Mouse (Mus musculus): ENCODE data around the gene Nmur1. TPM values are rescaled to one million over a fixed set of nuclear protein-coding genes. Genes with fewer than 3 reads are reported as not detected.

The Nmur1 gene
- polyA plus RNA-seq, 1 experiment from 2014 or later: not detected

DNA sequence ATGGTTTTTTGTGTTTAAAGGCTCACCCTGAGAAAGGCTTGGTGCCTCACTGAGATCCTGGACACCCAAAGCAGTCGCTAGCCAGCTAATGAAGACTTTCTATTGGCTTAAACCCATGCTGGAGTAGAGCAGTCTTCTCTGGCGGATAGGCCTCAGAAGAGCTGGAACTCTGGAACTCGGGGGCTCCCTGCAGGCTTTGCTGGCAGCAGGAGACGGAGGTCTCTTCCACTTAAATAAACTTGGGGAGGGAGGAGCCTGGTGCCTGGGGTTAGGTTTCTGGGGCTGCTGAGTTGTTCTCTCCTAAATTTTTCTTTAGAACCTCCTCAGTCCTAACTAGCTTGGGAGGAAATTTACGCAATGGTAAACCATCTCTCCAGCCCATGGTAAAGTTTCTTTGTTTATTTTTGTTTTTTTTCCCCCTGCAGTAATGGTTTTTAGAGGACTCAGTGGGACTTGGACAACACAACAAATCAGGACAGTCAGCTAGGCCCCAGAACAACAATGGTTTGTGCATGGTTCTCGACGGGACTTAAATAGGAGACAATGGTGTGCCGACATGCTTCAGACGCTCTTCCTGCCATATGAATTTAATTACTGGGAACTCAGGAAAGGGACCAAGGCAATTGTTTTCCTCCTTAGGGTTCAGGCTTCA, 38.3 kb upstream of the Nmur1 start:
- Histone ChIP-seq H3K36me3 (ENCODE audit: control insufficient read depth, insufficient read depth, low read length) (no peaks in the 10 kb centered on the region), H3K27ac (ENCODE audit: low read length) (peak overlapping the region; percentile 82; the same call in 1 of the 2 replicates), H3K9me3 (ENCODE audit: control insufficient read depth, low read depth, low read length) (no peaks in the 10 kb centered on the region), H3K4me1 (ENCODE audit: control insufficient read depth, insufficient read depth, low read length) (peaks cover 4% of the 10 kb centered on the region; the same call in 1 of the 2 replicates), H3K9ac (replicated peaks; ENCODE audit: low read depth, low read length) (no peak overlapping the region), H3K27me3 (ENCODE audit: control insufficient read depth, insufficient read depth, low read length) (no peaks in the 10 kb centered on the region), H3K4me3 (ENCODE audit: low read depth, low read length) (no peak overlapping the region), H3K4me2 (replicated peaks; ENCODE audit: low read depth, low read length) (no peak overlapping the region)
- WGBS: 56% methylated on average over 9 of the region's 9 CpGs
- ATAC-seq (ENCODE audit: insufficient number of reproducible peaks, insufficient read depth, low FRiP score, low read depth): no peak

DNA sequence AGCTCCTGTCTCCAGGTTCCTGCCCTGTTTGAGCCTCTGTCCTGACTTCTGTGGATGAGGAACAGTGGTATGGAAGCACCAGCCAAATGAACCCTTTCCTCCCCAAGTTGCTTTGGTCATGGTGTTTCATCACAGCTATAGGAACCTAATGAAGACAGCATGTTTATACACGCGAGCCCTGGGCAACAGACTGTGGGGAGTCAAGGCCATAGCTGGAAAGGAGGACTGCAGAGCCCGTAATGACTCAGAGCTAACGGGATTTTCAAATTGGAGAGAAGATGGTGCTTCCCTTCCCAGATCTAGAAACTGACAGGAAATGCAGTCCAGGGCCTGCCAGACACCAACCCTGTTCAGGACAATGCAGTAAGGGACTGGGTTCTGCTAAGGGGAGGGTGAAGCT, 33.3 kb upstream of the Nmur1 start:
- Histone ChIP-seq H3K9me3 (ENCODE audit: control insufficient read depth, low read depth, low read length) (no peaks in the 10 kb centered on the region), H3K36me3 (ENCODE audit: control insufficient read depth, insufficient read depth, low read length) (no peaks in the 10 kb centered on the region), H3K27me3 (ENCODE audit: control insufficient read depth, insufficient read depth, low read length) (no peaks in the 10 kb centered on the region), H3K27ac (ENCODE audit: low read length) (no peak overlapping the region), H3K4me3 (ENCODE audit: low read depth, low read length) (no peak overlapping the region), H3K9ac (replicated peaks; ENCODE audit: low read depth, low read length) (no peak overlapping the region), H3K4me2 (replicated peaks; ENCODE audit: low read depth, low read length) (no peak overlapping the region), H3K4me1 (ENCODE audit: control insufficient read depth, insufficient read depth, low read length) (peaks cover 3% of the 10 kb centered on the region; the same call in 1 of the 2 replicates)
- no peak for ATAC-seq (ENCODE audit: insufficient number of reproducible peaks, insufficient read depth, low FRiP score, low read depth)
- 80% methylated on average over 4 of the region's 4 CpGs for WGBS

DNA sequence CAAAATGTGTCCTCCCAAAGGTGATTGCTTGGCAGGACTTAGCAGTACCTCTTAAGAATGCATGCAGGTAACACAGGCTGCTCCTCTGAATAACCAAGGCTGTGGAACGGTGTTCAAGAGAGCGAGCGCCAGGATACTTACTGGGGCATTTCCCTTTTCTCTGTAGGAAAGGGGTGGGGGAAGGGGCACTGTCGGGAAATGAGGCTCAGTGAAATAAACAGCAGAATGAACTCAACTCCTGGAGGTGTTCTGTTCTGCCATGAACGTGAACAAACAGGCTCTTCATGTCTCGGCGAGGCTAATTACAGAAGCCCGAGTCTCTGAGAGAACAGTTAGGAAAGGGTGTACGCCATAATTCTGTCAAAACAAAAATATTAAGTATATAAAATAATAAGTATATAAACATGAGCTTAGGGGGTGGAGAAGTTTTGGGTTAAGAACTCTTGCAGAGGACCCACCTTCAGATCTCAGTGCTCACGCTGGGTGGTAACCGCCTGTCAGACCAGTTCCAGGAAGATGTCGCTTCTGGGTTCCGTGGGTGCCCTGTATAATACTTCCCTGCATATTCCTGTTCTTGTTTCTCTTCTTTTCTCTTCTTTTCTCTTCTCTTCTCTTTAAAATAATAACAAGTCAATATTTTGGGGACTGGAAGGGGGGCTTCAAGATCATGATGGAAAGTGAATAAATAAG, 31.0 kb upstream of the Nmur1 start:
- no peak for ATAC-seq (ENCODE audit: insufficient number of reproducible peaks, insufficient read depth, low FRiP score, low read depth)
- Histone ChIP-seq H3K9ac (replicated peaks; ENCODE audit: low read depth, low read length) (no peak overlapping the region), H3K27me3 (ENCODE audit: control insufficient read depth, insufficient read depth, low read length) (no peaks in the 10 kb centered on the region), H3K4me1 (ENCODE audit: control insufficient read depth, insufficient read depth, low read length) (peaks cover 3% of the 10 kb centered on the region; the same call in 1 of the 2 replicates), H3K27ac (ENCODE audit: low read length) (0 out of 2 replicates have a peak overlapping the region, but pooled peaks have one; percentile 27), H3K4me2 (replicated peaks; ENCODE audit: low read depth, low read length) (no peak overlapping the region), H3K9me3 (ENCODE audit: control insufficient read depth, low read depth, low read length) (no peaks in the 10 kb centered on the region), H3K4me3 (ENCODE audit: low read depth, low read length) (no peak overlapping the region), H3K36me3 (ENCODE audit: control insufficient read depth, insufficient read depth, low read length) (no peaks in the 10 kb centered on the region)
- WGBS: 50% methylated on average over 13 of the region's 13 CpGs

DNA sequence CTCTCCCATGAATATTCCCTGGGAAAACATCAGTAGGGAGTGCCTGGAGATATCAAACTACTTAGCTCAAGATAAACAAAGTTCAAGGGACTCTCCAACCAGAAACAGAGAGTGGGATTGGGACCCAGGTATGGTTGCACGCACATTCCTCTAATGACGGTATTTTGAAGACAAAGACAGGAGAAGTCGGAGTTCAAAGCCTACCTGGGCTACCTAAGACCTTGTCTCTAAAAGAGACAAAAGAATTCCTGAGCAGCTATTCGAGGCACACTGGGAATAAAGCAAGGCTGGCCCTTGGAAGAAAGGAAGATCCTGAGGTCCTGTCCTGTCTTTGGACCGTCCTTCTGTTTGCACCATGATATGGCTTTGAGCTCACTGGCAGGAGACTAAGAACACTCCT, 26.7 kb upstream of the Nmur1 start:
- Histone ChIP-seq H3K4me3 (ENCODE audit: low read depth, low read length) (no peak overlapping the region), H3K4me2 (replicated peaks; ENCODE audit: low read depth, low read length) (no peak overlapping the region), H3K9me3 (ENCODE audit: control insufficient read depth, low read depth, low read length) (no peaks in the 10 kb centered on the region), H3K27ac (ENCODE audit: low read length) (no peak overlapping the region), H3K9ac (replicated peaks; ENCODE audit: low read depth, low read length) (no peak overlapping the region), H3K4me1 (ENCODE audit: control insufficient read depth, insufficient read depth, low read length) (peaks cover 11% of the 10 kb centered on the region), H3K36me3 (ENCODE audit: control insufficient read depth, insufficient read depth, low read length) (no peaks in the 10 kb centered on the region), H3K27me3 (ENCODE audit: control insufficient read depth, insufficient read depth, low read length) (no peaks in the 10 kb centered on the region)
- 53% methylated on average over 5 of the region's 5 CpGs for WGBS
- no peak for ATAC-seq (ENCODE audit: insufficient number of reproducible peaks, insufficient read depth, low FRiP score, low read depth)

DNA sequence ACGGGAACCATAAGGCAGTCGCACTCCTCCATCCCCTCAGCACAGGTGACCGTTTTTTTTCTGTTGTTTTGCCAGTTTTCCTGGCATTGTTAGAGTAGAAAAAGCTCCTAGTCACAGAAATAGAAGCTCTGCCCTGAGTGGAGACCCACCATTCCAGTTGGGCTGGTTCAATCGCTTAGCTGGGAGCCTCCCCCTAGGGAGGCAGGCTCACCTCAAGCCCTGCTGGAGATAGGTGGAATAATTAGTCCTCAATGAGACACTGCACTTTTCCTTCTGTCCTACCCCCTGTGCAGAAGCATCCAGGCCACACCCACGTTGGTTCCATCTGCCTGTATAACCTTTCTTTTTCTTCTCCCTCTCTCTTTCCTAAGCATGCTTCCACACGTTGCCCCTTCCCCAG, 23.9 kb upstream of the Nmur1 start:
- Histone ChIP-seq H3K27ac (ENCODE audit: low read length) (no peak overlapping the region), H3K4me1 (ENCODE audit: control insufficient read depth, insufficient read depth, low read length) (peaks cover 12% of the 10 kb centered on the region), H3K36me3 (ENCODE audit: control insufficient read depth, insufficient read depth, low read length) (no peaks in the 10 kb centered on the region), H3K4me3 (ENCODE audit: low read depth, low read length) (no peak overlapping the region), H3K9me3 (ENCODE audit: control insufficient read depth, low read depth, low read length) (no peaks in the 10 kb centered on the region), H3K9ac (replicated peaks; ENCODE audit: low read depth, low read length) (no peak overlapping the region), H3K4me2 (replicated peaks; ENCODE audit: low read depth, low read length) (no peak overlapping the region), H3K27me3 (ENCODE audit: control insufficient read depth, insufficient read depth, low read length) (no peaks in the 10 kb centered on the region)
- peak; percentile 78 for ATAC-seq (ENCODE audit: insufficient number of reproducible peaks, insufficient read depth, low FRiP score, low read depth)
- WGBS: 40% methylated on average over 6 of the region's 6 CpGs

DNA sequence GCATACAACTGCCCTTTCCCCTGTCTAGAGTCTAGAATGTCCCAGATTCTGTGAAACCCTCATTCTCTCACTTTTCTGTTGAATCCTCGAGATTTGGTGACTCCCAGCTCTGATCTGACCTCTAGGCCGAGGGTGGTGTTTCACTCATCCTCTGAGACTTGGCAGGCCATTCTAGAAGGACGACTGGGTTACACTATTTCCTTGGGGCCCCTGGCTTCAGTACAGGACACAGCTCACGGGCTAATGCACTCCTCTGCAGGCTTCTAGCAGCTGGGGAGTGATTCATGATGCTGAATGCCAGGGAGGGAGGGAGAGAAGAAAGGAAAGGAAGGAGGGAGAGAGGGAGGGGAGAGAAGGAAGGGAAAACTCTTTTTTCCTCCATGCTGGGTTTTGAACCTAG, 22.2 kb upstream of the Nmur1 start:
- 20% methylated on average over 4 of the region's 4 CpGs for WGBS
- Histone ChIP-seq H3K36me3 (ENCODE audit: control insufficient read depth, insufficient read depth, low read length) (no peaks in the 10 kb centered on the region), H3K27me3 (ENCODE audit: control insufficient read depth, insufficient read depth, low read length) (no peaks in the 10 kb centered on the region), H3K4me2 (replicated peaks; ENCODE audit: low read depth, low read length) (peak overlapping the region; percentile 28), H3K9ac (replicated peaks; ENCODE audit: low read depth, low read length) (no peak overlapping the region), H3K4me1 (ENCODE audit: control insufficient read depth, insufficient read depth, low read length) (peaks cover 20% of the 10 kb centered on the region), H3K27ac (ENCODE audit: low read length) (peak overlapping the region; percentile 94), H3K4me3 (ENCODE audit: low read depth, low read length) (no peak overlapping the region), H3K9me3 (ENCODE audit: control insufficient read depth, low read depth, low read length) (no peaks in the 10 kb centered on the region)
- peak; percentile 25; the same call in 1 of the 2 replicates for ATAC-seq (ENCODE audit: insufficient number of reproducible peaks, insufficient read depth, low FRiP score, low read depth)

DNA sequence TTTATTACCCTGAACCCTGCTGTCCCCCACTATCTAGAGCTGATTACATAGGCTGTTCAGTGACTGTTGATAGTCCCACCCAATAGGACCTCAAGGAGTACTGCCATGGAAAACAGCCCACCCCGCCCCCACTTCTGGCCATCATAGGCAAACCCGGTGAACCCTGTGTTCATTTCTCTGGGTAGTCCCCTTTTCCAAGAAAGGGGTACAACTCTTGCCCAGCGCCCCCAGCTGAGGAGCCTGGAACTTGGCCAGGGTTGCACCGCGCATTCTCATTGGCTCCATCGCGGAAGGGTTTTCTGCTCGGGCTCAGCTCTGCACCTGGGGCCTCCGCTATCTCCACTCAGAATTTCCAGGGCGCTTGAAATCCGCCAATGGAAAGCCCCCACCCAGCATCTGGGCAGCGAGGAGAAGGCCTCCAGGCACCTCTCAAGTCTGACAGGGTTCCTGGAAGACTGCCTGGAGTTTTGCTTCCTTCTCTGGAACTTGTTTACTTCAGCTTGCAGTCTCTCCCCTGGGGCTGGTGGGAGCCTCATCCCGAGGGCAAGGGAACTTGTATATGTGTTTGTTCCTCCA, 21.7 kb upstream of the Nmur1 start:
- H3K4me3 ChIP-seq (ENCODE audit: low read depth, low read length): no peak overlapping the region
- no peaks in the 10 kb centered on the region for H3K27me3 ChIP-seq (ENCODE audit: control insufficient read depth, insufficient read depth, low read length)
- 31% methylated on average over 13 of the region's 13 CpGs for WGBS
- H3K27ac ChIP-seq (ENCODE audit: low read length): peak overlapping the region; percentile 94
- peak; percentile 16; the same call in 1 of the 2 replicates for ATAC-seq (ENCODE audit: insufficient number of reproducible peaks, insufficient read depth, low FRiP score, low read depth)
- H3K4me2 ChIP-seq (replicated peaks; ENCODE audit: low read depth, low read length): peak overlapping the region; percentile 28
- 0 out of 2 replicates have a peak overlapping the region, but pooled peaks have one; percentile 18 for H3K9ac ChIP-seq (replicated peaks; ENCODE audit: low read depth, low read length)
- H3K9me3 ChIP-seq (ENCODE audit: control insufficient read depth, low read depth, low read length): no peaks in the 10 kb centered on the region
- no peaks in the 10 kb centered on the region for H3K36me3 ChIP-seq (ENCODE audit: control insufficient read depth, insufficient read depth, low read length)
- H3K4me1 ChIP-seq (ENCODE audit: control insufficient read depth, insufficient read depth, low read length): peaks cover 26% of the 10 kb centered on the region

DNA sequence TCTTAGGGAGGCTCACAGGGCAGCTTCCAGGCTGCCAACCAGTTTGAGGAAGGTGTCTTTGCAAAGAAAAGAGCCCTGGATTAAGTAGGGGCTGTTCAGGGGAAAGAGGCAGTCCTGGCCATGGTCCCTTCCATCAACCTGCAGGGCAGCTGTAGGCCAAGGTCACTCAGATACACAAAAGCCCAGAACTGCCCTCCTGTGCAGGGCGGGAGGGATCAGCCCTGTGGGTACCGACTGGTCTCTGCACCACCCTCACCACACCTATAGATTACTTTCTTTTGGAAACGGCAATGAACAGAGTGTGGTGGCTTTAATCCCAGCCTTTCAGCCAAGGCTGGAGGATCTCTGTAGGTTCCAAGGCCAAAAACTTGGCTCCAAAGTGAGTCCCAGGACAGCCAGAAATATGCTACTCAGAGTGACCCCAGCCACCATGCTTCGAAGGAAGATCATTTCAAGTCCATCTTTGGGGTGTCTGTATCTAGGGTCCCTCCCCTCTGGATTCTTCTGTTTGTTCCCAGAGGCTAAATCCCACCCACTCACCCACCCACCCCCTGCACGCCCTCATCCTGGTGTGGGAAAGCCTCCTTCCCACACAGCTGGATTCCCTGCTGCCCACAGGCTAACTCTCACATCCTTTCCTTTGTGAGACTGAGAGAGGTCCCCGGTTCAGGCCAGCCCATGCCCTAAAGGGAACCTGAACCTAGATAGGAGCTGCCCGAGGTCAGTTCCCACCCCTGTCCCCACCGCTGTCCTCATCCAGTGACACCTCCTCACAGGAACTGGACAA, 17.6 kb upstream of the Nmur1 start:
- peak overlapping the region; percentile 89 for H3K9ac ChIP-seq (replicated peaks; ENCODE audit: low read depth, low read length)
- no peak for ATAC-seq (ENCODE audit: insufficient number of reproducible peaks, insufficient read depth, low FRiP score, low read depth)
- WGBS: 51% methylated on average over 8 of the region's 8 CpGs
- H3K9me3 ChIP-seq (ENCODE audit: control insufficient read depth, low read depth, low read length): no peaks in the 10 kb centered on the region
- no peaks in the 10 kb centered on the region for H3K27me3 ChIP-seq (ENCODE audit: control insufficient read depth, insufficient read depth, low read length)
- H3K4me1 ChIP-seq (ENCODE audit: control insufficient read depth, insufficient read depth, low read length): peaks cover 29% of the 10 kb centered on the region
- peak overlapping the region; percentile 91 for H3K4me2 ChIP-seq (replicated peaks; ENCODE audit: low read depth, low read length)
- H3K36me3 ChIP-seq (ENCODE audit: control insufficient read depth, insufficient read depth, low read length): no peaks in the 10 kb centered on the region
- H3K4me3 ChIP-seq (ENCODE audit: low read depth, low read length): peak overlapping the region; percentile 40; the same call in 1 of the 2 replicates
- peak overlapping the region; percentile 99 for H3K27ac ChIP-seq (ENCODE audit: low read length)

Measured in stomach, embryonic 14.5 days (tissue).